Mouse (Mus musculus) heart, embryonic 12.5 days (tissue): ENCODE measurements at regions not wholly inside any gene's neighbourhood (a gene's known extent, or its start where the extent isn't known, plus 50 kb on each side); places are given as distances from the start of the nearest gene placed in this dataset.

Source experiments
- ATAC-seq: fragments of 200-750 bp; cut with Nextera tagmentation; 2 replicates; pipeline ENCODE4 v1.8.0; 2017; ENCODE audit warnings: moderate TSS enrichment, moderate library complexity; ENCODE audit not compliant: insufficient number of reproducible peaks, low FRiP score
- H3K27ac ChIP-seq: fragments of 300-500 bp; sonication (generic); 2 replicates; pipeline ENCODE4 v1.5.1; 2016; ENCODE audit warnings: mild to moderate bottlenecking, moderate library complexity; ENCODE audit not compliant: poor library complexity, severe bottlenecking
- H3K27me3 ChIP-seq: fragments of 300-500 bp; sonication (generic); replicated peaks from 2 replicates; pipeline ENCODE4 v1.6.1; 2016; ENCODE audit warnings: mild to moderate bottlenecking, moderate library complexity
- H3K36me3 ChIP-seq: fragments of 300-500 bp; sonication (generic); 2 replicates; pipeline ENCODE4 v1.6.1; 2016; ENCODE audit warnings: mild to moderate bottlenecking, moderate library complexity
- H3K4me1 ChIP-seq: fragments of 300-500 bp; sonication (generic); replicated peaks from 2 replicates; pipeline ENCODE4 v1.6.1; 2016; ENCODE audit warnings: mild to moderate bottlenecking
- H3K4me2 ChIP-seq: fragments of 300-500 bp; sonication (generic); 2 replicates; pipeline ENCODE4 v1.6.1; 2016; ENCODE audit warnings: mild to moderate bottlenecking, moderate library complexity
- H3K4me3 ChIP-seq: fragments of 300-500 bp; sonication (generic); 2 replicates; pipeline ENCODE4 v1.5.1; 2016; ENCODE audit warnings: mild to moderate bottlenecking
- H3K9ac ChIP-seq: fragments of 300-500 bp; sonication (generic); 2 replicates; pipeline ENCODE4 v1.6.1; 2016; ENCODE audit warnings: mild to moderate bottlenecking, moderate library complexity
- H3K9me3 ChIP-seq: fragments of 300-500 bp; sonication (generic); replicated peaks from 2 replicates; pipeline ENCODE4 v1.6.1; 2016; ENCODE audit warnings: mild to moderate bottlenecking, moderate library complexity
- WGBS: fragments of 180-500 bp; shearing (Covaris S2); methylation state at CpG from one replicate; pipeline ENCODE4 v1.1.7; 2016; 5-methylcytosine and 5-hydroxymethylcytosine counted together

GRCm38 (mm10) chr15:64621876-64622275 is 195.6 kb upstream of the Gm21798 start:
- Histone ChIP-seq H3K4me3 (no peak overlapping the region), H3K4me2 (no peak overlapping the region), H3K27me3 (no peaks in the 10 kb centered on the region), H3K27ac (no peak overlapping the region), H3K4me1 (peaks cover 8% of the 10 kb centered on the region; the same call in 1 of the 2 replicates), H3K9ac (no peak overlapping the region), H3K9me3 (no peaks in the 10 kb centered on the region), H3K36me3 (no peaks in the 10 kb centered on the region)
- WGBS: 51% methylated on average over 3 of the region's 3 CpGs
- no peak for ATAC-seq

DNA sequence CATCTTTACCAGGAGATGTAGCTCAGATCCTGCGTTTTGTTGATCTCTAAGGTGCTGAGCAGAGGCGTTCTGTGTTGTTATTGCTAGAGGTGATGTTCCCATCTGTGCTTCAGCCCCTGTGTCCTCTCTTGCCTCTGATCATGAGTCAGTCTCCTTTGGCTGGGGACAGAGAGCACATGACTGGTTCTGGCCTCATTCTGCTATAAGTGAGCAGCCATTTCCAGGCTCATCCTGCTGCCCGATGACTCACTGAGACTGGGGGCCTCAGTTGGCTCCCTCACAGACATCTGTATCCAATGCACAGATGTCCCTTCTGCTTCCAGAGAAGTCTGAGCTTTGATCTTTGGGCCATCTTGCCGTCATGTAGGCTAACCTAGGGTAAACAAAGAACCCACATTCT is 194.9 kb upstream of the Gm21798 start:
- Histone ChIP-seq H3K4me1 (peaks cover 8% of the 10 kb centered on the region; the same call in 1 of the 2 replicates), H3K27me3 (no peaks in the 10 kb centered on the region), H3K4me3 (no peak overlapping the region), H3K27ac (no peak overlapping the region), H3K9ac (no peak overlapping the region), H3K9me3 (no peaks in the 10 kb centered on the region), H3K36me3 (no peaks in the 10 kb centered on the region), H3K4me2 (no peak overlapping the region)
- 76% methylated on average over 4 of the region's 4 CpGs for WGBS
- ATAC-seq: no peak

GRCm38 (mm10) chr15:64626359-64626758 is 191.1 kb upstream of the Gm21798 start:
- 0 out of 2 replicates have a peak, but pooled peaks have one; percentile 36 for ATAC-seq
- no peaks in the 10 kb centered on the region for H3K36me3 ChIP-seq
- WGBS: 85% methylated on average over 6 of the region's 6 CpGs

GRCm38 (mm10) chr15:64627258-64627657 is 190.2 kb upstream of the Gm21798 start:
- Histone ChIP-seq H3K4me1 (0 out of 2 replicates have a peak, but pooled peaks cover 1% of the 10 kb centered on the region), H3K36me3 (no peaks in the 10 kb centered on the region), H3K9ac (no peak overlapping the region), H3K4me3 (no peak overlapping the region), H3K4me2 (no peak overlapping the region), H3K27ac (no peak overlapping the region), H3K9me3 (no peaks in the 10 kb centered on the region), H3K27me3 (no peaks in the 10 kb centered on the region)
- 22% methylated on average over 9 of the region's 9 CpGs for WGBS
- ATAC-seq: no peak

More at GRCm38 (mm10) chr15:64626359-64626758, 191.1 kb upstream of the Gm21798 start:
- H3K9ac ChIP-seq: no peak overlapping the region
- no peaks in the 10 kb centered on the region for H3K27me3 ChIP-seq
- peaks cover 8% of the 10 kb centered on the region; the same call in 1 of the 2 replicates for H3K4me1 ChIP-seq
- H3K4me2 ChIP-seq: no peak overlapping the region
- H3K4me3 ChIP-seq: no peak overlapping the region
- no peaks in the 10 kb centered on the region for H3K9me3 ChIP-seq
- no peak overlapping the region for H3K27ac ChIP-seq
